Mouse (Mus musculus) CH12.LX (cell line): ENCODE results near the gene Trp63. TPM values are rescaled to one million over a fixed set of nuclear protein-coding genes. Genes with fewer than 3 reads are reported as not detected.
A peak's percentile ranks its signal among the peaks of the same experiment; 100 is the strongest.

Source experiments
- DNase-seq: peaks from one replicate; pipeline ENCODE4 v3.0.0-alpha.2; 2013; ENCODE audit errors: extremely low read depth
- H3K27ac ChIP-seq: 2 replicates; pipeline ENCODE4 v1.5.1; 2012; ENCODE audit warnings: low read depth, mild to moderate bottlenecking, control low read depth, moderate library complexity; ENCODE audit not compliant: insufficient read depth
- H3K27me3 ChIP-seq: replicated peaks from 2 replicates; pipeline ENCODE3; 2012; ENCODE audit warnings: inconsistent platforms
- H3K36me3 ChIP-seq, 2 experiments: replicated peaks in 1 of 2; 2 replicates each; pipeline versions ENCODE3 to v1.6.1; 2012; ENCODE audit warnings: inconsistent platforms in 1 of 2, low read length in 1 of 2, mild to moderate bottlenecking in 1 of 2, mixed read lengths in 1 of 2, moderate library complexity in 1 of 2; ENCODE audit not compliant: control insufficient read depth in 1 of 2, insufficient read depth in 1 of 2
- H3K4me1 ChIP-seq, 2 experiments: 2 replicates each; pipeline ENCODE4 v1.6.1; 2012; ENCODE audit warnings: inconsistent platforms in 1 of 2, moderate library complexity in 1 of 2; ENCODE audit not compliant: insufficient read depth in 2 of 2, control insufficient read depth in 1 of 2
- H3K4me2 ChIP-seq: 2 replicates; pipeline ENCODE4 v1.6.1; 2012; ENCODE audit warnings: low read depth, mild to moderate bottlenecking, control low read depth; ENCODE audit not compliant: poor library complexity, insufficient read depth, severe bottlenecking
- H3K4me3 ChIP-seq, 3 experiments: fragments of 150-350 bp in 1 of 3; sonication (generic) in 1 of 3; replicated peaks in 1 of 3; 2 replicates each; pipeline versions ENCODE3 to v1.5.1; 2011 to 2012; ENCODE audit warnings: low read depth in 2 of 3, low read length in 2 of 3, mild to moderate bottlenecking in 2 of 3, moderate library complexity in 2 of 3, control low read depth in 1 of 3, improper control_type of control experiment in 1 of 3, inconsistent platforms in 1 of 3, mixed read lengths in 1 of 3; ENCODE audit not compliant: poor library complexity in 1 of 3
- H3K79me2 ChIP-seq: replicated peaks from 2 replicates; pipeline ENCODE4 v1.6.1; 2012; ENCODE audit warnings: mild to moderate bottlenecking, moderate library complexity; ENCODE audit not compliant: control insufficient read depth, poor library complexity, insufficient read depth, severe bottlenecking; ENCODE audit errors: extremely low read depth
- H3K9ac ChIP-seq: 2 replicates; pipeline ENCODE4 v1.6.1; 2012; ENCODE audit warnings: low read depth, mild to moderate bottlenecking, control low read depth, moderate library complexity; ENCODE audit not compliant: insufficient read depth
- H3K9me3 ChIP-seq: replicated peaks from 2 replicates; pipeline ENCODE3; 2012; ENCODE audit warnings: low read length, inconsistent platforms, mixed read lengths
- CHD1 ChIP-seq: IDR thresholded peaks from 2 replicates; pipeline ENCODE4 v1.6.1; 2012; ENCODE audit warnings: low read depth, low read length, improper control_type of control experiment, inconsistent platforms
- EP300 ChIP-seq: IDR thresholded peaks from 2 replicates; pipeline ENCODE4 v1.6.1; 2011; ENCODE audit warnings: low read length, improper control_type of control experiment
- ETS1 ChIP-seq: conservative IDR thresholded peaks from 2 replicates; pipeline ENCODE4 v1.6.1; 2012; ENCODE audit warnings: low read depth, mild to moderate bottlenecking, inconsistent platforms, low read length, improper control_type of control experiment, moderate library complexity
- JUN ChIP-seq: IDR thresholded peaks from 2 replicates; pipeline ENCODE4 v1.6.1; 2011; ENCODE audit warnings: low read depth, mild to moderate bottlenecking, low read length, improper control_type of control experiment, moderate library complexity; ENCODE audit not compliant: insufficient read depth
- MAFK ChIP-seq: IDR thresholded peaks from 2 replicates; pipeline ENCODE4 v1.6.1; 2011; ENCODE audit warnings: low read length, improper control_type of control experiment; ENCODE audit not compliant: insufficient replicate concordance
- MAX ChIP-seq: IDR thresholded peaks from 2 replicates; pipeline ENCODE4 v1.6.1; 2011; ENCODE audit warnings: low read length, improper control_type of control experiment
- NELFE ChIP-seq: IDR thresholded peaks from 2 replicates; pipeline ENCODE4 v1.6.1; 2011; ENCODE audit warnings: low read depth, low read length, improper control_type of control experiment
- NRF1 ChIP-seq: IDR thresholded peaks from 2 replicates; pipeline ENCODE4 v1.6.1; 2014; ENCODE audit warnings: low read depth, mild to moderate bottlenecking, inconsistent platforms, low read length, improper control_type of control experiment, moderate library complexity
- RCOR1 ChIP-seq: conservative IDR thresholded peaks from 2 replicates; pipeline ENCODE4 v1.6.1; 2012; ENCODE audit warnings: low read depth, mild to moderate bottlenecking, inconsistent platforms, low read length, improper control_type of control experiment
- SIN3A ChIP-seq: IDR thresholded peaks from 2 replicates; pipeline ENCODE4 v1.6.1; 2012; ENCODE audit warnings: low read length, improper control_type of control experiment, inconsistent platforms
- TCF12 ChIP-seq: IDR thresholded peaks from 2 replicates; pipeline ENCODE4 v1.6.1; 2014; ENCODE audit warnings: low read depth, mild to moderate bottlenecking, inconsistent platforms, low read length, improper control_type of control experiment
- dilution Hi-C: fragments of 300-500 bp; cut with MboI; formaldehyde crosslinking; loops from 2 replicates; pipeline ENCODE4 v1.14.3; 2020; ENCODE audit warnings: low sequenced_read_pairs; ENCODE audit not compliant: extremely low pct_unique_long_range_greater_than_20kb, extremely low pct_ligation_motif_present
- in situ Hi-C: fragments of 300-500 bp; cut with MboI; formaldehyde crosslinking; loops from 3 replicates; pipeline ENCODE4 v1.14.3; 2019; ENCODE audit warnings: low sequenced_read_pairs, low pct_ligation_motif_present, low pct_unique_long_range_greater_than_20kb, mixed read lengths
- polyA plus RNA-seq: library from polyadenylated mRNA; unstranded; fragments of >175 nt; gene quantifications from 2 replicates; pipeline ENCODE4 v1.2.1, GENCODE M21; 2012; ENCODE audit warnings: low read depth; ENCODE audit not compliant: insufficient read length
- total RNA-seq, 2 experiments: library from RNA; depleted of rRNA; stranded (reverse); fragments of 300-350 nt in 1 of 2; fragments of >200 nt in 1 of 2; gene quantifications; 2 replicates each; pipeline ENCODE4 v1.2.3; 2012 to 2014

The Trp63 gene
- total and polyA plus RNA-seq, 3 experiments = 10.5 to 28.0 (median 20.6) TPM

DNA sequence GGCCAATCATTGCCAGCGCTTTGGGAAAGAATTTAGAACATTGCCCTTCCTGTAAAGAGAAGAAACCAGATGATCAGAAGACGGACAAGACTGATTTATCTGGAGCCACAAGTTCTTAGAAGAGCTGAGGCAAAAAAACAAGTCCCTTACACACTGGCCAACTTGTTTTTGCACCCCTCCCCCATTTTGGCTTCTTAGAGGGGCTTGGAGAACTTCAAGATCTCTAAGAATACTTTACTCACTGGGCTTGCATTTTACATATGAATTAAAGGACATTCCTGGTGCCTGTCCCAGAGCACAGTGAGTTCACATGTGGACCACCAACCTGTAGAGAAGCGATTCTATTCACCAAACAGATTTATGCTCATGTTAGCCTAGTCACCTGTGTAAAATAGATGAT lies 53.3 kb downstream of the Trp63 start:
- H3K36me3 ChIP-seq = peaks cover 2 to 34% of the 10 kb centered on the region in 2 experiments
- H3K4me2 ChIP-seq = no peak overlapping the region
- dilution Hi-C loops = no loop called here
- H3K9me3 ChIP-seq = no peaks in the 10 kb centered on the region
- no peak for DNase-seq
- no peak overlapping the region for H3K27ac ChIP-seq
- no peaks in the 10 kb centered on the region for H3K27me3 ChIP-seq
- peaks cover 9% of the 10 kb centered on the region; the same call in 1 of the 2 replicates for H3K79me2 ChIP-seq
- no peak overlapping the region for H3K9ac ChIP-seq
- TF ChIP-seq NELFE = no peak
- in situ Hi-C loops = no loop called here
- H3K4me1 ChIP-seq = 0 out of 4 replicates have a peak, but pooled peaks cover 0 to 2% of the 10 kb centered on the region in 2 experiments
- no peak overlapping the region for H3K4me3 ChIP-seq

DNA sequence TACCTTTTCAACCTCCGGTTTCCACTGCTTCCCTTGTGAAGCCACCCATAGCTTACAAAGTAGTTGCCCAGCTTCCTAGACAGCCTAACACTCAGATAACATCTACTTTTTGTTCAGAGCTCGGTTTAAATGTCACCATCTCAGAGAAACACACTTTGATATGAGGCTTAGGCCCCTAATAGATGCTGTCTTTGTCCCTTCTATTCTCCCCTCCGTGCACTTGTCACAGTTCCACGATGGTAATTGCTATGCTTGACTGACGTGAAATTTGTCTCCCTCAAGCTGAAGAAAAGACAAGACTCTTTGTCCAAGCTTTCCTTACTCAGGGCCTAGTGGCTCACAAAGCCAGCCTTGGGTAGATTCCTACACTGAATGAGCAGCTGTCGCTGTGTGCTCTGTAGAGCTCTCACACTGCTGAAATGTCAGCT lies 54.1 kb downstream of the Trp63 start:
- H3K27me3 ChIP-seq = no peaks in the 10 kb centered on the region
- peaks cover 9% of the 10 kb centered on the region; the same call in 1 of the 2 replicates for H3K79me2 ChIP-seq
- TF ChIP-seq MAX (no peak), EP300 (no peak), ETS1 (no peak), TCF12 (no peak)
- 0 out of 4 replicates have a peak, but pooled peaks cover 0 to 2% of the 10 kb centered on the region in 2 experiments for H3K4me1 ChIP-seq
- H3K27ac ChIP-seq = no peak overlapping the region
- peaks cover 2 to 34% of the 10 kb centered on the region in 2 experiments for H3K36me3 ChIP-seq
- no peak overlapping the region for H3K4me3 ChIP-seq
- H3K9ac ChIP-seq = no peak overlapping the region
- DNase-seq = no peak
- dilution Hi-C loops (no loop called here), in situ Hi-C loops (no loop called here)
- no peak overlapping the region for H3K4me2 ChIP-seq
- no peaks in the 10 kb centered on the region for H3K9me3 ChIP-seq

DNA sequence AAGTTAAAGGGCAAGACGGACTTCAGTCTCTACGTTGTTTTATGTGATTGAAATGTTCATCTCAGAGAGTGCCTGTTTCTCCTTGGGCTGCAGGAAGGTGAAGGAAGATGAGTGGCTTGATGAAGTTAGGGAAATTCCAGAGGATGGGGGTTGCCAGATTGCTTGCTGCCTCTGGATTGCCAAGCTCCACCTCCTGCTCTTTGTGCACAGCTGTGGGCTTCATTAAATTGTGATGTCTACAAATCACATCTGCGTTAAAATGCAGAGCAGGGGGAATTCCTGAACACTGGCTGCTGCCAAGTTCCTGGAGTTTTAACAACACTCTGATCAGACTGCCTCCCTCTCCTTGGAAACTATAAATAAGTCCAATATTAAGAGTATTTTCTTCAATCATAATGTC lies 63.2 kb downstream of the Trp63 start:
- dilution Hi-C loops = no loop called here
- Histone ChIP-seq H3K4me1 (peaks cover 3 to 47% of the 10 kb centered on the region in 2 experiments), H3K79me2 (peaks cover 6% of the 10 kb centered on the region; the same call in 1 of the 2 replicates), H3K9ac (no peak overlapping the region), H3K4me3 (no peak overlapping the region), H3K9me3 (no peaks in the 10 kb centered on the region), H3K36me3 (peaks cover 0 to 23% of the 10 kb centered on the region in 2 experiments), H3K4me2 (peak overlapping the region; percentile 4; the same call in 1 of the 2 replicates), H3K27ac (no peak overlapping the region)
- DNase-seq = peak; percentile 29
- in situ Hi-C loops = no loop called here
- TF ChIP-seq RCOR1 (0 out of 2 replicates have a peak, but pooled peaks have one; percentile 30), SIN3A (no peak), CHD1 (no peak), NRF1 (no peak), JUN (no peak), MAFK (no peak), EP300 (peak; percentile 50; the same call in 1 of the 2 replicates)
- TF ChIP-seq, all 38 proteins: peak for 2
- H3K27me3 ChIP-seq = no peaks in the 10 kb centered on the region
